Mouse (Mus musculus): ENCODE data around the gene Tnip1. TPM values are rescaled to one million over a fixed set of nuclear protein-coding genes. Genes with fewer than 3 reads are reported as not detected.
"Not testable (repeated sequence)": the region's sequence is repeated elsewhere in the genome, so short reads cannot be mapped to it uniquely, and the experiment has no call there.

Gene Tnip1
- total RNA-seq, 2 experiments from 2014 or later: 53.2 to 64.1 TPM

DNA sequence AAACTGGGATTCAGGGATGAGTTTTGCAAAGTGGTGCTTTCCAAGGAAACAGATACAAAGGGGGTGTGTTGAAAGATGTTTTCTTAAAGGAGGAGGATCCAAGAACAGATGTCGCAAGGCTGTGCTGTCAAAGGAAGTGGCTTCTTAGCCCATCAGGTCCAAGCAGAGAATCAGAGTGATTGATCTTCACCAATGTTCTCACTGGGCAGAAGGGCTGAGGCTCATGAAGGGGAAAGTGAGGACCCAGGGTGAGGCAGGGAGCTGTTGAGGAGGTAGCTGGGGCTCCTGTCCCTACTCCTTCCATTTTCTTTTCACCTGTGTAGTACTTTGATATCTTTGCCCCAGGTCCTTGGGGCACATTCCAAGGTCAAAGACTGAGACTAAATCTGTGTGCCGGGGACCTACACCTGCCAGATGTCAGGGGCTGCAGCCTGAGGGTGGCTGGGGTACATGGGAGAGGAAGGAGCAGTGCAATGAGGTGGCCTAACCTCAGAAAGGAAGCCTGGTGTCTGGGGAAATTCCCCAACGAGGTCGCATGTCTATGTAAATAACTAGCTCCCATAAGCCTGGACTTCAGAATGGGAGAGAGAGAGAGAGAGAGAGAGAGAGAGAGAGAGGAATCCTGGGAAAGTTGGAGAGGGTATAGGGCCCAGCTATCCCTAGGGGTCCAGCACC is 9.5 kb upstream of the Tnip1 start:
- no peak for DNase-seq

GRCm38 (mm10) chr11:54971365-54972048 is 8.8 kb upstream of the Tnip1 start:
- DNase-seq: no peak

- no peak for DNase-seq
Measured at GRCm38 (mm10) chr11:54965234-54965633, 2.5 kb upstream of the Tnip1 start.

DNA sequence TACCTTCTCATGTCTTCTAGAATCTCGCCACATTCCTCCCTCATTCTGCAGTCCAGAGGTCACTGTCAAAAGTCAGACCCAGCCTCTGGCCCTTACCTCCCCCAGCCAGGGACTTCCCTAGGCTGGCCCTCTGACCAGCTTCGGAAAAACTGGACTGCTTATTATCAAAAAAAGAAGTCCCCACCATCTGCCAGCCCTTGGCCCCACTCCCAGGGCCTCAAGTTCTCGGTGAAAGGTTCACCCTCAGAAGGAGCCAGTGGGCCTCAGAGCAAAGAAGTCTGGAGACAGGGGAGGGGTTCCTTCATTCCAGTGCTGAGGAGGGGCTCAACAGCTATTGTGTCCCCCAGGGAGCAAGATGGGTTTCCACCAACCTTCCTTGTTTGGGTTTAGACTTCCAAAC is 796 bp downstream of the Tnip1 start:
- peak; percentile 73 for DNase-seq

- peak; percentile 51 for DNase-seq
Measured at GRCm38 (mm10) chr11:54961164-54961850, 1.4 kb downstream of the Tnip1 start.

GRCm38 (mm10) chr11:54960251-54960650 is 2.5 kb downstream of the Tnip1 start:
- DNase-seq: no peak

DNA sequence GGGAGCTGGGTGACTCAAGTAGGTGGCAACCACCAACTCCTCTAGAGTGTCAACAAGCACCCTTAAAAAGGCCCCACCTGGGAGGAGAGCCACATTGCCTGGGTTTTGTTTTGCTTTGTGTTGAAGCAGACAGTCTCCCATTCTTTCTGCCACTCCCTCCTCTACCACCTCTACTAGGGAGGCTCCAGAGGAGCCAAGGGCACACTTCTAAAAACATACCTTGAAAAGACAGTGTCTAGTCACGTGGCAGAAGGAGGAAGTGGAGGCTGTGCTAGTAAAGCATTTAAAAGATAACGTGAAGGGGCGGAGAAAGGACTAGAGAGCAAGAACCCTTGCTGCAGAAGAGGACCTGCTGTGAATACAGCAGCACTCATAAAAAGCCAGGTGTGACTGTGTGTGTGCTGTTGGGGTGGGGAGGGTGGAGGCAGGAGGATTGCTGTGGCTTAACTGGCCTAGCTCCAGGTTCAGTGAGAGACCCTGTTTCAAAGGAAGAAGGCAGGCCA is 4.1 kb downstream of the Tnip1 start:
- DNase-seq: no peak

DNA sequence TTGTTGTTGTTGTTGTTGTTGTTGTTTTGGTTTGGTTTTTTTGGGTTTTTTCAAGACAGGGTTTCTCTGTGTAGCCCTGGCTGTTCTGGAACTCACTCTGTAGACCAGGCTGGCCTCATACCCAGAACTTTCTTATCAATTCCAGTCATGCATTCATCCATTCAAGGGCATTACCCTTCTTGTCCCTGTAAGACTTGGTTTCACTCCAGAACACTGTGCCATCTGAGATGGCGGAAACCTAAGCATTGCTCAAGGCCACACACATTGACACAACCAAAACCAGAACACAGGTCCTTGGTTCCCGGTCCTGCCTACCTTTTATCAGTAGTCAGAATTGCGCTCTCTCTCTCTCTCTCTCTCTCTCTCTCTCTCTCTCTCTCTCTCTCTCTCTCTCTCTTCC is 5.0 kb downstream of the Tnip1 start:
- DNase-seq: not testable (repeated sequence)

- DNase-seq: no peak
Measured at GRCm38 (mm10) chr11:54956912-54957311, 5.8 kb downstream of the Tnip1 start.

- DNase-seq: peak; percentile 99
Measured at GRCm38 (mm10) chr11:54955735-54956480, 6.8 kb downstream of the Tnip1 start.

GRCm38 (mm10) chr11:54955400-54955734 is 7.3 kb downstream of the Tnip1 start:
- not testable (repeated sequence) for DNase-seq

DNA sequence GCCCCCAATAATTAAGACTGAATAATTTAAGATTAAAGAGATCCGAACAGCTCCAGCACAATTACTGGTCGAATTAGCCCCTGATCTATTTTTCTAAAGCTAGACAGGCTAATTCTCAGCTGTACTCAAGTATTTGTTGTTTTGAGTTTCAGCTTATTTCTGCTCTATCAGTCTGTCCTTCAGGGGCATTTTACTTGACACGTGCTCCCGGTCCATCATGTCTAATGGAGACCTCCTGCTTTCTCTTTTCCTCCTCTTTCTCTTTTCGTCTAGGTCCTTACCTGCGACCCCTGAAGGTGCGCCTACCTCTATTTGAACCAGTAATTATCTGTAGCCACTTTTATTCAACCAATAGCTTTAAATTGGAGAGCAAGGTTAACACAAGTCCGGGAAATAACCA is 8.0 kb downstream of the Tnip1 start:
- DNase-seq: no peak

GRCm38 (mm10) chr11:54953993-54954446 is 8.7 kb downstream of the Tnip1 start:
- DNase-seq: no peak

DNA sequence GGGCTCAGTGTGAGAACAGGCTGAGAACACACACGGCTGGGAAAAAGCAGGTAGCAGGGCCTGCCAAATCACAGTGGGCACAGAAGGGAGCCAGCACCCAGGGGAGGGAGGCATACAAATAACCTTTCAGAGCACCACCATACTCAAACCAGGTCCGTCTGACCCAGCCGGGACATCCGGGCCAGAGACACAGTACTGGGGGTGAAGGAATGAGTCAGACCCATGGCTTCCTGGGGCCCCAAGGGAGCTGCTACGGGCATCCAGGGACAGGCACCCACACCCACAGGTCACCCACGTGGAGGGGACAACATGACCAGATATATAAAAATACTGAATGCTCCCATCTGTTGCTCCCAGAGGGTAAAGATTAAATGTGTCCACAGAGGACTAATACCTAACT is 10.1 kb downstream of the Tnip1 start:
- no peak for DNase-seq

DNA sequence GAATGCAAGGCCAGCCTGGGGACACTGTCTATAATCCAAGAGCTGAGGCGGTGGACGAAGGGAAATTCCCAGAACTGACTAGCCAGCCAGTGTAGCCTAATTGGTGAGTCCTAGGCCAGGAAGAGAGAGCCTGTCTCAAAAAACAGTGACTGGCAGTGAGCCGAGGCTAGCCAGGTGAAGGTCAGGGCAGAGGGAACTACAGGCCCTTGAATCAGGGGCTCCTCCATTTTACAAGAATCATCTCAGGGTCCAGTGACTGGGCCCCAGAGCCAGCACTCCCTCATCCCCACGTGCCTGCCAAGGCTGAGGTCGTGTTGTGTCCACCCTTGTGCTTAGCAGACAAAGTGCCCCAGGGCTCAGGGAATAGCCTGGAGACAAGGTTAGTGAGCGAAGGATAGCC is 12.0 kb downstream of the Tnip1 start:
- no peak for DNase-seq

- DNase-seq: no peak
Measured at GRCm38 (mm10) chr11:54949717-54950116, 13.0 kb downstream of the Tnip1 start.

- DNase-seq: no peak
Measured at GRCm38 (mm10) chr11:54944702-54945101, 18.0 kb downstream of the Tnip1 start.

DNA sequence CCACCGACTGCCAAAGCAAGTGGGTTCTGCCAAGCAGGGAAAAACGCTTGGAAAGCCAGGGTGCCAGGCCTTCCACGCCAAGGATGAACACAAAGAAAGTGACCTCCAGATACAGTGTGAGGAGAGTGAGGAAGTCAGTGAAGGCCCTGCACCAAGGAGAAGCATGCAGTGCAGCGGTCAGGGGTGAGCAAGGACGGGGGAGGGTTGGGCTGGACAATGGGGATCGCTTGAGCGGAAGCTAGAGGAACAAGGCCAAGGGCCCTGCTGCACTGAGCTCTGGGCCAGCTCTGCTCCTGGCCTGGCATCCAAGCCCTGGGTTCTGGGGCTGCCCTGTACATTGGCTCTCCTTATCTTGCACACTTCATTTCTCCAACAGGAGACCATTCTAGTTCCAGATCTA is 22.7 kb downstream of the Tnip1 start:
- DNase-seq: peak; percentile 76

DNA sequence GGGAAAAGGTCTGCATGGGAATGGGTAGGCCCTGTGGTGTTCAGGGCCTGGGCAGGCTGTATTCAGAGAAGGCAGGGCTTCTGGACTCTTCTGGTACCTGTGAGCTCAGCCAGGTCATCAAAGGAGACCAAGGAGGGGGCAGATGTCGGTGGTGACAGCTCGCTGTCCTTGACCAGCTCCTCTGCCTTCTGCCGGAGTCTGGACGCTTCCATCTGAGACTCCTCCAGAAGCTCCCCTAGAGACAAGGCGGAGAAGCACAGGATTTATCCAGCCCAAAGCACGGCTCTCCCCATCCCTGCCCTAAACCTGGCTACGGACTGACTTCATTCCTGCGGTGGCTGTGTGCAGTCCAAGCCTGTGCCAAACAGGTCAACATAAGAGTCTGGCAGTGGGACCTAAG is 23.2 kb downstream of the Tnip1 start:
- DNase-seq: no peak

DNA sequence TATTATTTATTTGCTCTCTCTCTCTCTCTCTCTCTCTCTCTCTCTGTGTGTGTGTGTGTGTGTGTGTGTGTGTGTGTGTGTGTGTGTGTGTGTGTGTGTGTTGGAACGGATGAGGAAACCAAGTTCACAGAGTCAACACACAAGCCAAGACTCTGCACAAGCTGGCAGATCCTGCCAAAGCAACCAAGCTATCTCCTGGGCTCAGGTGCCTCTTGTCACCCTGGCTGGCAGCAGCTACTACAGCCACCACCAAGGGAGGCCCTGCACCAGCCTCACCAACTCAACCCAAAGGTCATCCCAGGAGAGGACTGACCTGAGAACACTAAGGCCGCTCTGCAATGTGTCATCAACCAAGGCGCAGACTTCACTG is 26.0 kb downstream of the Tnip1 start:
- DNase-seq: no peak

GRCm38 (mm10) chr11:54936035-54936770 is 26.5 kb downstream of the Tnip1 start:
- DNase-seq: peak; percentile 79

DNA sequence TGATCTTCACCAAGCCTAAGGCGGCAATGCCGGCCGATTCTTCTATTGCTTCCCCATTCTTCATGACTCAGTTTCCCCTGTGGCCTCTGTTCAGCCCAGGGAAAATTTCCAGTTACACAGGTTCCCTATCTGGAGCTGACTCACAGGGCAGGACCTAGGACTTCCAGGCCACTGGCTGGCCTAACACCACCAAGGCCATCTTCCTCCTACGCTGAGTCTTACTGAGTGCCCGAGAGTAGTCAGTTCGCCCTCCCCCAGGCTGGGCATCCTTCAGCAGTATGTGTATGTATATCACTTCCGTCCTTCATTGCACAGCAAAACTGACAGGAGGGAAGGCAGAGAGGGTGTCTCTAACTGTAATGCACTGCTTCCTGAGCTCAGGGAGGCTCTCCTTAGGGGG is 28.5 kb downstream of the Tnip1 start:
- DNase-seq: no peak

Data from adrenal gland, postnatal 10 days (tissue).